In the genomic region with DNA sequence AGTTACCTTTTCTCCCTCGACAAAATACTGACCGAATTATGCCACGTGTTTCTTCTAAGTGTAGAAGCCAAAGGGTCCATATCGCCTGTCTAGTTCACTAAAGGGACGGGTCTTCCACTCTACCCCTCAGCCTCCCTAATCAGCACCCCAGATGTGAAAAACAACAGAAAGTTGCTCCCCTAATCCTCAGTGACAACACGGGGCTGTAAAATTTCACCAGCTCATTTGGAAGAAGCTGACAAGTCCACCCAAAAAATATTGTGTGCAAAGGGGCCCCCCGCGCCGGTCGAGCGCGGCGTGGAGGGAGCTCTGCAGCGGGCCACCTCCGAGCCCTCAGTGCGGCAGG, we compare ENCODE assay signal across 9 mouse cellular contexts. TPM values are rescaled to one million over a fixed set of nuclear protein-coding genes. Genes with fewer than 3 reads are reported as not detected.
DNase-seq lines count a peak whose midpoint lies in the region; ATAC-seq and TF ChIP-seq lines count a peak whose summit lies in the region.
"Had no signal": no experiment of that assay in that cellular context is flagged by ENCODE, and none has a peak within 500 bp of the region (broad histone marks: within the 10 kb centered on the region; RNA-seq: fewer than 3 reads in every experiment).

No protein-coding gene starts in this region.

- no peaks in the 10 kb centered on the region for H3K4me1 ChIP-seq in cerebellum, adult 2 months (ENCODE audit: control insufficient read depth, insufficient read depth, low read length)
- H3K4me1 ChIP-seq in liver, embryonic 12.5 days = no peaks in the 10 kb centered on the region
- no peaks in the 10 kb centered on the region for H3K4me1 ChIP-seq in stomach, postnatal 0 days (replicated peaks; ENCODE audit: control insufficient read depth, insufficient read depth)

- H3K36me3 ChIP-seq in liver, embryonic 12.5 days = no peaks in the 10 kb centered on the region
- H3K36me3 ChIP-seq in stomach, postnatal 0 days (ENCODE audit: control insufficient read depth, insufficient read depth, low read length) = no peaks in the 10 kb centered on the region

- no peak for ATAC-seq in liver, embryonic 12.5 days
- no peak for ATAC-seq in stomach, postnatal 0 days (ENCODE audit: low FRiP score, low TSS enrichment)

- no peak for TF ChIP-seq CTCF in cerebellum, adult 2 months (IDR thresholded peaks at IDR 0.05; ENCODE audit: borderline replicate concordance, insufficient read depth, low read depth, low read length)
- TF ChIP-seq CTCF in stomach, postnatal 0 days (IDR thresholded peaks at IDR 0.05; ENCODE audit: low read depth) = no peak

- intact Hi-C loops in left cerebral cortex, postnatal 14 days (cut with DNase I) = no loop called here

- H3K27ac ChIP-seq in cerebellum, adult 2 months (ENCODE audit: insufficient read depth, low read length) = no peak overlapping the region
- no peak overlapping the region for H3K27ac ChIP-seq in liver, embryonic 12.5 days
- no peak overlapping the region for H3K27ac ChIP-seq in stomach, postnatal 0 days (replicated peaks)

- H3K4me3 ChIP-seq in cerebellum, adult 2 months (replicated peaks; ENCODE audit: insufficient read depth, low read depth, low read length) = peak overlapping the region; percentile 53
- peak overlapping the region; percentile 48 for H3K4me3 ChIP-seq in liver, embryonic 12.5 days
- H3K4me3 ChIP-seq in stomach, postnatal 0 days (ENCODE audit: low read depth, low read length) = peak overlapping the region; percentile 50

- DNase-seq in cerebellum, adult 2 months = no peak
- no peak for DNase-seq in cerebellum, adult 8-10 months
- peak; percentile 7 for DNase-seq in right cerebral cortex, adult 18-20 months
- no peak for DNase-seq in right cerebral cortex, postnatal 36 days (ENCODE audit: low spot score in 2 of 2)
- no peak for DNase-seq in stomach, postnatal 0 days (ENCODE audit: low spot score)
- no peak for DNase-seq in left cerebral cortex, postnatal 14 days (ENCODE audit: low spot score in 2 of 2)
- DNase-seq in right cerebral cortex, postnatal 4 days = no peak

- no peak for TF ChIP-seq POLR2A in cerebellum, adult 2 months (IDR thresholded peaks at IDR 0.05; ENCODE audit: borderline replicate concordance, insufficient read depth, low read length)

- no peak overlapping the region for H3K9ac ChIP-seq in liver, embryonic 12.5 days
- 0 out of 2 replicates have a peak overlapping the region, but pooled peaks have one; percentile 2 for H3K9ac ChIP-seq in stomach, postnatal 0 days (ENCODE audit: low read length)

- peak overlapping the region; percentile 64 for H3K4me2 ChIP-seq in liver, embryonic 12.5 days
- peak overlapping the region; percentile 66 for H3K4me2 ChIP-seq in stomach, postnatal 0 days (replicated peaks; ENCODE audit: low read depth)

- no peaks in the 10 kb centered on the region for H3K9me3 ChIP-seq in liver, embryonic 12.5 days (replicated peaks)
- H3K9me3 ChIP-seq in stomach, postnatal 0 days (ENCODE audit: control insufficient read depth, low read length) = no peaks in the 10 kb centered on the region

- no peak for TF ChIP-seq EP300 in stomach, postnatal 0 days (optimal IDR thresholded peaks at IDR 0.05)

- H3K27me3 ChIP-seq in cerebellum, adult 2 months (ENCODE audit: control insufficient read depth, insufficient read depth, low read length) = no peaks in the 10 kb centered on the region
- H3K27me3 ChIP-seq in liver, embryonic 12.5 days (replicated peaks) = peaks cover 36% of the 10 kb centered on the region
- no peaks in the 10 kb centered on the region for H3K27me3 ChIP-seq in stomach, postnatal 0 days (ENCODE audit: control insufficient read depth, insufficient read depth, low read length)

- 3% methylated on average over 16 of the region's 16 CpGs for WGBS in cerebellum, adult 2 months
- 10% methylated on average over 16 of the region's 16 CpGs for WGBS in liver, embryonic 12.5 days (ENCODE audit: insufficient replicate concordance)
- 14% methylated on average over 16 of the region's 16 CpGs for WGBS in stomach, postnatal 0 days

RNA-seq across cellular contexts. Expression of gene Gm7073, which starts 8.0 kb away (rescaled TPM):
- not detected in 2 replicates for polyA plus RNA-seq in cerebellum, adult 2 months (2012; rRNA removed)
- polyA plus RNA-seq in liver, embryonic 12.5 days (2016; fragmentation: Nextera tagmentation; extraction: Ambion mirVana) = not detected in 2 replicates
- polyA plus RNA-seq in stomach, postnatal 0 days (2015; fragmentation: Nextera tagmentation; extraction: Ambion mirVana) = not detected in 2 replicates
- not detected for total RNA-seq in left cerebral cortex, postnatal 14 days (2021)
- polyA plus RNA-seq: large intestine, adult 2 months had no signal

RNA-seq across cellular contexts. Expression of gene Atp11c, which starts 45.4 kb away (rescaled TPM):
- polyA plus RNA-seq in cerebellum, adult 2 months (2012; rRNA removed) = 9.3 and 10.5 TPM in 2 replicates
- 5.8 TPM in 2 replicates for polyA plus RNA-seq in liver, embryonic 12.5 days (2016; fragmentation: Nextera tagmentation; extraction: Ambion mirVana)
- 1.8 and 2.1 TPM in 2 replicates for polyA plus RNA-seq in stomach, postnatal 0 days (2015; fragmentation: Nextera tagmentation; extraction: Ambion mirVana)
- total RNA-seq in left cerebral cortex, postnatal 14 days (2021) = 1 to 10 TPM; 8.5 to 8.7 TPM
